Mouse (Mus musculus): ENCODE results near the gene Gm20870.
"Not testable (repeated sequence)": the region's sequence is repeated elsewhere in the genome, so short reads cannot be mapped to it uniquely, and the experiment has no call there.

The Gm20870 gene

GRCm38 (mm10) chrY:71691743-71692142 lies at the start of gene Gm20870:
Gene Gm20870, plus strand, starts transcription at chrY:71692043.
- DNase-seq (ENCODE audit: low spot score in 2 of 2) = not testable (repeated sequence)

Data from urinary bladder, postnatal 36 days (tissue).